Mouse (Mus musculus): Measurements from ENCODE around the gene Mlxip. TPM values are rescaled to one million over a fixed set of nuclear protein-coding genes. Genes with fewer than 3 reads are reported as not detected.

Gene Mlxip
- polyA plus RNA-seq, 1 experiment from 2014 or later = 12.4 TPM

DNA sequence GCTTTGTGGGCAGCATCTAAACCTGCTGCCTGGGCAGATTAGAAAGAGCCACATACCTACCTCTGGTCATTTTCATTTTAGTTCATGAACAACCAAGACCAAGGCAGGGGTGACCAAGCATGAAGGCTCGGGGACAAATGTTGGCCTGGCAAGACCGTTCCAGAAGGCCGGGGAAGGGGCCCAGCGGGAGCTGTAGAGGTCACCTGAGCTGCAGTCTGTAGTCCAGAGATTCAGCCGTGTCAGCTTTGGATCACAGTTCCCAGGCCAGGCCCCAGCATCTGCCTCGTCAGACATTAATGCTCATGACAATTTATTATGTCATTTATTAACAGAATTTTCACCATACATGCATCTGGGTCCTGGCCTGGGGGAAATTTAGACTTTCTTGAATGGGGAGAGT lies 35.2 kb upstream of the Mlxip start:
- Histone ChIP-seq H3K36me3 (ENCODE audit: control insufficient read depth, insufficient read depth) (peaks cover 49% of the 10 kb centered on the region), H3K9ac (ENCODE audit: low read length) (no peak overlapping the region), H3K27ac (ENCODE audit: low read length) (no peak overlapping the region), H3K4me3 (ENCODE audit: low read length) (no peak overlapping the region), H3K27me3 (ENCODE audit: control insufficient read depth, insufficient read depth, low read length) (no peaks in the 10 kb centered on the region), H3K9me3 (replicated peaks; ENCODE audit: control insufficient read depth, low read length) (no peaks in the 10 kb centered on the region), H3K4me2 (ENCODE audit: low read depth, low read length) (no peak overlapping the region), H3K4me1 (ENCODE audit: control insufficient read depth, insufficient read depth, low read length) (peaks cover 10% of the 10 kb centered on the region)
- 89% methylated on average over 6 of the region's 6 CpGs for WGBS
- ATAC-seq (replicated peaks; ENCODE audit: extremely low read depth, insufficient read depth, low FRiP score) = no peak

DNA sequence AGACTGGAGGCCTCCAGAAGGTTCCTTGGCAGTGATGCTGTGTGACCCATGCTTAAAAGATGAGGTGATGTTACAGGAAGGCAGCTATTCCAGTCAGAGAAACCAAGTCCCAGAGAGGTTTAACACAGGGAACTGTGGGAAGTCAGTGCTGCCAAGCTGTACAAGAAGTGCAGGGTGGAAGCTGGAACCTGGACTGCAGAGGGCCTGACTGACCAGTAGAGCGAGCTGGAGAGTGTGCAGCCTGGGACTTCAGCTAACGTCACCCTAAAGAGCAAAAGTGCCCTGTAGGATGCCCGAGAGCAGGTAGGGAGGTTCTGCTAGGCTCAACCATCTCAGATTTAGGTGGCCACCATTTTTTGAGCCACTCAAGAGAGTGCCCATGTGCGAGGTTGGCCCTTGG lies 31.7 kb upstream of the Mlxip start:
- Histone ChIP-seq H3K9ac (ENCODE audit: low read length) (no peak overlapping the region), H3K36me3 (ENCODE audit: control insufficient read depth, insufficient read depth) (peaks cover 41% of the 10 kb centered on the region), H3K27me3 (ENCODE audit: control insufficient read depth, insufficient read depth, low read length) (no peaks in the 10 kb centered on the region), H3K9me3 (replicated peaks; ENCODE audit: control insufficient read depth, low read length) (no peaks in the 10 kb centered on the region), H3K4me1 (ENCODE audit: control insufficient read depth, insufficient read depth, low read length) (peaks cover 17% of the 10 kb centered on the region), H3K27ac (ENCODE audit: low read length) (no peak overlapping the region), H3K4me3 (ENCODE audit: low read length) (no peak overlapping the region), H3K4me2 (ENCODE audit: low read depth, low read length) (no peak overlapping the region)
- ATAC-seq (replicated peaks; ENCODE audit: extremely low read depth, insufficient read depth, low FRiP score) = no peak
- WGBS = 73% methylated on average over 4 of the region's 4 CpGs

DNA sequence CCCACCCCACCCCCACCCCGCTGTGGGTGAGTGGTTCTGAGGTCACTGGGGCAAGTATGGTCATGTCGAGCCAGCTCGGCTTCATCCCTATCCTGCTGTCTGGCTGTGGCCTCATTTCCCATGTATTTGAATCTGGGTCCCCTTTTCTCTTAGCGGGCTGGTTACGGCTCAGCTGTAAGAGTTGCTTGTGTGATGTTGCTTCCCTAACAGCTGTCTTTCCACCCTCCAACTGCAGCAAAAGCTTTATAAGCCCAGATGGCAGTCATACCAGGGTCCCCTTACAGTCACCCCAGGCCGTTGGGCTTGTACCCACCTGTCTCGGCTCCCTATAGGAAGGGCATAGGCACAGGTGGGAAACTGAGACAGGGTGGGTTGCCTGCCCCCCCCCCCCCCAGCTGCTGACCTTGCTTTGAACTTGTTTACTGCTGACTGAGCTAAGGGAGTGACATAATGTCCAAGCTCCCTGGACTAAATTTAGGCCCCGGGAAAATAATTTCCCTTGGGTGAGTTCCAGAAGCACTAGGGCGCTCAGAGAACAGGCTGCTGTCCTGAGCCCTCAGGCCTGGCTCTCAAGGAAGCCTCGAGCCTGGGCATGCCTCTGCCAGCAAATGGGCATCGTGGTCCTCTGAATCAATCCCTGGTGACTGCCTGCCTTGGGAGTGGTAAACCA lies 30.2 kb upstream of the Mlxip start:
- peaks cover 36% of the 10 kb centered on the region for H3K36me3 ChIP-seq (ENCODE audit: control insufficient read depth, insufficient read depth)
- H3K4me2 ChIP-seq (ENCODE audit: low read depth, low read length) = no peak overlapping the region; the same call in 1 of the 2 replicates
- peak overlapping the region; percentile 95 for H3K27ac ChIP-seq (ENCODE audit: low read length)
- WGBS = 44% methylated on average over 11 of the region's 11 CpGs
- H3K4me1 ChIP-seq (ENCODE audit: control insufficient read depth, insufficient read depth, low read length) = peaks cover 17% of the 10 kb centered on the region
- H3K4me3 ChIP-seq (ENCODE audit: low read length) = no peak overlapping the region
- peak overlapping the region; percentile 60 for H3K9ac ChIP-seq (ENCODE audit: low read length)
- ATAC-seq (replicated peaks; ENCODE audit: extremely low read depth, insufficient read depth, low FRiP score) = peak; percentile 86
- H3K27me3 ChIP-seq (ENCODE audit: control insufficient read depth, insufficient read depth, low read length) = no peaks in the 10 kb centered on the region
- no peaks in the 10 kb centered on the region for H3K9me3 ChIP-seq (replicated peaks; ENCODE audit: control insufficient read depth, low read length)

DNA sequence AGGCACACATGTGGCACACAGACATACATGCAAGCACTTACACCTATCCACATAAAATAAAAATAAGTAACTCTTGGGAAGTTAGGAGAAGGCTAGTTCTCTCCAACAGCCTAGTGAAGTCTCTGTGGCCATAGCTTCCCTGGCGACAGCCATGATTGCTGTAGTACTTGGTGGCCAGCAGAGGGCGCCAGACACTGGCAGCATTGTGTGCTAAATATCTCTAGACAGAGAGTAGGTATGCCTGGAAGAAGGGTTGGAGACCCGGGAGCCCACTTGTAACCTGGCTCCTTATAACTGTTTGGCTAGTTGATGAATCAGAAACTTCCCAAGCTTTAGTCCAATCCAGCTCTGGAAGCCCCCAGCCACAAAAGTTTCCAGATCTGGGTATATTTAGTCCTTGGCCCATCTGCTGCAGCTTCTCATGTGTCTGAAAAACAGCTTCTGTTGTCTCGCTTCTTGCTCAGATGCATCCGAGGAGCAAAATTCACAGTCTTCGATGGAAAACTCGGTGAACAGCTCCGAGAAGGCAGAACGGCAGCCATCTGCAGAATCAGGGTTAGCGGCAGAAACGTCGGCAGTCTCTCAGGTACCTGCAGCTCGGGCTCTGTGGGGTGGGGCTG lies 25.6 kb upstream of the Mlxip start:
- WGBS = 76% methylated on average over 13 of the region's 13 CpGs
- Histone ChIP-seq H3K27me3 (ENCODE audit: control insufficient read depth, insufficient read depth, low read length) (no peaks in the 10 kb centered on the region), H3K27ac (ENCODE audit: low read length) (no peak overlapping the region), H3K36me3 (ENCODE audit: control insufficient read depth, insufficient read depth) (peaks cover 49% of the 10 kb centered on the region), H3K4me1 (ENCODE audit: control insufficient read depth, insufficient read depth, low read length) (peaks cover 11% of the 10 kb centered on the region), H3K9me3 (replicated peaks; ENCODE audit: control insufficient read depth, low read length) (no peaks in the 10 kb centered on the region), H3K9ac (ENCODE audit: low read length) (no peak overlapping the region), H3K4me2 (ENCODE audit: low read depth, low read length) (no peak overlapping the region), H3K4me3 (ENCODE audit: low read length) (no peak overlapping the region)
- no peak for ATAC-seq (replicated peaks; ENCODE audit: extremely low read depth, insufficient read depth, low FRiP score)

DNA sequence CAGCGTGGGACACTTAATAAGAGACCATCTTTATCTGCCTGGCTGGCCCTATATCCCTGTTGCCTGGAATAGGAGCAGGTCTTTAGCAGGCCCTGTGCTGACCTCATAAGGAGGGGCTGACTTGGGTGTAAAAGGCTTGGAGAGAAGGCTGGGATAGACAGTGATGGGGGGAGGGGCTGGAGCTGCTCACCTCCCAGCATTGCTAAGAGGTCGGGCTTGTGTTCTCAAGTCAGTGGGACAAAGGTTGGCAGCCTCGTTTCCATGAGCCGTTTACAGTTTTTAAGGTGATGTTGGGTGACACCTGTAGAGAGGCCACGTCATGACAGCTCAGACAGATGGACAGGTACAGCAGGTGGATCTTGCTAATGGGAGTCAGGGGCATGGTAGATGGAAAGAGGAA lies 24.5 kb upstream of the Mlxip start:
- Histone ChIP-seq H3K9ac (ENCODE audit: low read length) (no peak overlapping the region), H3K27me3 (ENCODE audit: control insufficient read depth, insufficient read depth, low read length) (no peaks in the 10 kb centered on the region), H3K4me1 (ENCODE audit: control insufficient read depth, insufficient read depth, low read length) (peaks cover 2% of the 10 kb centered on the region), H3K36me3 (ENCODE audit: control insufficient read depth, insufficient read depth) (peaks cover 49% of the 10 kb centered on the region), H3K9me3 (replicated peaks; ENCODE audit: control insufficient read depth, low read length) (no peaks in the 10 kb centered on the region), H3K27ac (ENCODE audit: low read length) (no peak overlapping the region), H3K4me2 (ENCODE audit: low read depth, low read length) (no peak overlapping the region), H3K4me3 (ENCODE audit: low read length) (no peak overlapping the region)
- no peak for ATAC-seq (replicated peaks; ENCODE audit: extremely low read depth, insufficient read depth, low FRiP score)
- 91% methylated on average over 5 of the region's 5 CpGs for WGBS

DNA sequence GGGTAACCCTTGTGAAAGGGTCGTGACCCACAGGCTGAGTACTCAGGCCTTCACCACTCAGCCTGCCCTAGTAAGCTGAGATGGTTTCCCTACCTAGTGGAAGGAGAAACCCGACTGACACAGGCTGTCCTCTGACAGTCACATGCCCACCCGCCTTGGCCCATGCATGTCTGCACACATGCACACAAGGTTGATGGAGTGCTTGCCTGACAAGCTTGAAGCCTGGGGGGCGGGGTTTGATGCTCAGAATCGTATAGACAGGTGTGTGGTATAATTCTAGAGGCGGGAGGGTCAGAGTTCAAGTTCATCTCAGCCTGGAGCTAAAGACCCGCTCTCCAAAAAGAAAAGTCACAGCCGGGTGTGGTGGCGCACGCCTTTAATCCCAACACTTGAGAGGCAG lies 19.3 kb upstream of the Mlxip start:
- 90% methylated on average over 10 of the region's 10 CpGs for WGBS
- H3K9ac ChIP-seq (ENCODE audit: low read length) = no peak overlapping the region
- H3K4me3 ChIP-seq (ENCODE audit: low read length) = no peak overlapping the region

DNA sequence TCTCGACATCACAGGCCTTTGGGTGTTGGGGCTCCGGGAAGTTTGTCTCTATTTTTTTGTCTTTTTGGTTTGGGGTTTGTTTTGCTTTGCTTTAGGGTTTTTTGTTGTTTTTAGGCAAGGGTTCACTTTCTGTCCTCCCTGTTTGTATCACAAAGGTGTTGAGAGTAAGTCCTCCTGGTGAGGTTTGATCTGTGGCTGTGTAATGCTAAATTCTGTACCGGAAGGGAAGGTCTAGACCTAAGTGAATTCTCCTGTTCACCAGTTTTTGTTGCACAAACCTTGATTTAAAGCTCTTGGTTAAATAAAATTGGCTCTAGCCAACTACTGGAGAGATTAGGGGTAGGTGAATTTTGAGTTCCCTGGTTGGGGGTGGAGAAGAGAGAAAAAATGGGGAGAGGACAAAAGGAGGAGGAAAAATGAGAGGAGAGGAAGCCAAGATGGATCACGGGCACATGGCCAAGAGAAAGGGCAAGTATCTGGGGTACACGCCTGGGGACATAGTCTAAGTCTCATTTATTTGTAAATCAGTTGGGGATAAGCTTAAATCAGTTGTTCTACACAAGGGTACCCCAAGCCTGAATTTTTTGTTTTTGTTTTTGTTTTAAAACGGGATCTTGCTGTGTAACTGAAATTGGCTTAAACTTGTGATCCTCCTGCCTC lies 18.7 kb upstream of the Mlxip start:
- WGBS = 88% methylated on average over 6 of the region's 6 CpGs
- no peak for ATAC-seq (replicated peaks; ENCODE audit: extremely low read depth, insufficient read depth, low FRiP score)
- Histone ChIP-seq H3K9me3 (replicated peaks; ENCODE audit: control insufficient read depth, low read length) (no peaks in the 10 kb centered on the region), H3K27me3 (ENCODE audit: control insufficient read depth, insufficient read depth, low read length) (no peaks in the 10 kb centered on the region), H3K9ac (ENCODE audit: low read length) (no peak overlapping the region), H3K4me3 (ENCODE audit: low read length) (no peak overlapping the region), H3K36me3 (ENCODE audit: control insufficient read depth, insufficient read depth) (peaks cover 19% of the 10 kb centered on the region), H3K4me2 (ENCODE audit: low read depth, low read length) (no peak overlapping the region), H3K4me1 (ENCODE audit: control insufficient read depth, insufficient read depth, low read length) (peaks cover 15% of the 10 kb centered on the region), H3K27ac (ENCODE audit: low read length) (no peak overlapping the region)

More for the DNA sequence above, 19.3 kb upstream of the Mlxip start:
- Histone ChIP-seq H3K27me3 (ENCODE audit: control insufficient read depth, insufficient read depth, low read length) (no peaks in the 10 kb centered on the region), H3K36me3 (ENCODE audit: control insufficient read depth, insufficient read depth) (peaks cover 26% of the 10 kb centered on the region), H3K4me1 (ENCODE audit: control insufficient read depth, insufficient read depth, low read length) (peaks cover 15% of the 10 kb centered on the region), H3K4me2 (ENCODE audit: low read depth, low read length) (no peak overlapping the region), H3K27ac (ENCODE audit: low read length) (no peak overlapping the region), H3K9me3 (replicated peaks; ENCODE audit: control insufficient read depth, low read length) (no peaks in the 10 kb centered on the region)
- ATAC-seq (replicated peaks; ENCODE audit: extremely low read depth, insufficient read depth, low FRiP score) = no peak

DNA sequence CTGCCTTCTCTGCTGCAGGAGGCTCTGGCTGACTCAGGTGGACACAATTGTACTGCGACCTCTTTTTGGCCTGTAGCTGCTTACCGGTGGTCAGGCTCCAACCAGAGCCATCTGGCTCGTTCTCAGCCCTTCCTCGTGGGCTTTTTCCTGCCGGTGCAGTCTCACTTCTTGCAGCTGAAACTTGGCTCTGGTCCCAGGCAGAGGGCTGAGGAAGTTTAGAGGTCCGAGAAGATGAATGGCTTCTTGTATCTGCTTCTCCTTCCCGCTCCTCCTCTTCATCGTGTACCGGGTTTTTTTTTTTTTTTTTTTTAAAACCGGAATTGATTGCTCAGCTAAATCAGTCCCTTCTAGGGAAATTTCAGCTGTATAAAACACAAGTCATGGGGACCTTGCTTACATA lies 18.0 kb upstream of the Mlxip start:
- Histone ChIP-seq H3K4me3 (ENCODE audit: low read length) (no peak overlapping the region), H3K9ac (ENCODE audit: low read length) (no peak overlapping the region), H3K4me2 (ENCODE audit: low read depth, low read length) (peak overlapping the region; percentile 15; the same call in 1 of the 2 replicates), H3K4me1 (ENCODE audit: control insufficient read depth, insufficient read depth, low read length) (peaks cover 15% of the 10 kb centered on the region), H3K27ac (ENCODE audit: low read length) (peak overlapping the region; percentile 5; the same call in 1 of the 2 replicates), H3K36me3 (ENCODE audit: control insufficient read depth, insufficient read depth) (peaks cover 13% of the 10 kb centered on the region), H3K9me3 (replicated peaks; ENCODE audit: control insufficient read depth, low read length) (no peaks in the 10 kb centered on the region), H3K27me3 (ENCODE audit: control insufficient read depth, insufficient read depth, low read length) (no peaks in the 10 kb centered on the region)
- peak; percentile 39; the same call in 1 of the 2 replicates for ATAC-seq (replicated peaks; ENCODE audit: extremely low read depth, insufficient read depth, low FRiP score)
- 23% methylated on average over 10 of the region's 10 CpGs for WGBS
